Mouse (Mus musculus) CD4-positive, CD25-positive, alpha-beta regulatory T cell, adult 2 months (primary cell): ENCODE measurements around the gene Olfr910.

Experiments
- DNase-seq: peaks from one replicate; pipeline ENCODE4 v3.0.0-alpha.2; 2012; ENCODE audit warnings: low read depth, low spot score

The Olfr910 gene

DNA sequence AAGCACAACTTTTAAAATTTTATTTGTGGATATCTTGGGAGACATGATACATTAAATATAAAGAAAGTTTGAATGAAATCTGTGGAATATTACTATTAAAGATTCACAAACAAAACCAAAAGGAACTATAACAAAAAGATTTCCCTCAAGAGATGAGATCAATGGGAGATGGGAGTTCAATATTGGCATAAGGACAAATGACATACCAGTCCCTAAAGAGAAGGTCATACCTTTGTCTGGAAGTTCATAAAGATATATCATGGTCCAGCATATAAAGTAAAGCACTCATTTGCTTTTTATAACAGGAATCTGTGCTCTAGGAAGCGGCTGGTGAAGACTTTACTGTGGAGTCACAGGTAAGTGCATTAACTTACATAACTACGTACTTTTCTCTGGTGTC is at the start of gene Olfr910:
TSS of gene Olfr910 (plus strand) at position 301 of the 400 bp plus-strand sequence.
- no peak for DNase-seq

GRCm38 (mm10) chr9:38495501-38495900 is 42.1 kb upstream of the Olfr910 start, which contains the start of gene Olfr907:
TSS of gene Olfr907 (plus strand) at chr9:38495801.
- DNase-seq = no peak

DNA sequence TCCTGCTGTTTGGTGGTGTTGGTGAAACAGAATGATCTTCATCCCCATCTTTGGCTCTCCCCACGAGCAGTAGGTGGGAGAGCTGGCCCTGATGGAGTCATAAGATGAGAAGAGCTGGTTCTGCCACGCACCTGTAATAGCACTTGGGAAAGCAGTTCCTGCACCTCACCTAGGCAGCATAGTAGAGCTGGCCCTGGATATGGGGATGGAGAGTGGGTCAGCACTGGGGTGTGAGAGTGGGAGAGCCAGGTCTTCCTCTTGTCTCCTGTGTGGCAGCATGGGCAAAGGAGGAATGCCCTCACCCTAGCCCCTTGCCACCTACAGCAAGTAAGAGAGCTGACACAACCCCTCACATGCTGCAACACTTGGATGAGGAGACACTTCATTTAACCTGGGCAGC is 25.3 kb upstream of the Olfr910 start:
- DNase-seq = no peak

- DNase-seq = no peak
These were observed 16.4 kb upstream of the Olfr910 start, which contains the start of gene Olfr911-ps1 for GRCm38 (mm10) chr9:38521280-38521679. TSS of gene Olfr911-ps1 (plus strand) at chr9:38521580.

DNA sequence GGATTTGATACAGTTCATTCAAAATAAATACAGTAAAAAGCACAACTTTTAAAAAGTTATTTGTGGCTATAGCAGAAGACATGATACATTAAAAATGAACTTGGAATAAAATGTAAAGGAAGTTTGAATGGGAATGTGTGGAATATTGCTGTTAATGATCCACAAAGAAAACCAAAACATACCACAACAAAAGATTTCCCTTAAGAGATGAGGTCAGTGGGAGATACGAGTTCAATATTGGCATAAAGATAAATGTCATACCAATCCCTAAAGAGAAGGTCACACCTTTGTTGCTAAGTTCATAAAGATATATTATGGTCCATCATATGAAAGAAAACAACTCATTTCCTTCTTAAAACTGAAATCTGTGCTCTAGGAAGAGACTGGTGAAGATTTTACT is 42.2 kb downstream of the Olfr910 start, which contains the start of gene Olfr912:
TSS of gene Olfr912 (plus strand) at position 301 of the 400 bp plus-strand sequence.
- DNase-seq = no peak
